27 mouse cellular contexts compared by ENCODE assay signal in the genomic region with DNA sequence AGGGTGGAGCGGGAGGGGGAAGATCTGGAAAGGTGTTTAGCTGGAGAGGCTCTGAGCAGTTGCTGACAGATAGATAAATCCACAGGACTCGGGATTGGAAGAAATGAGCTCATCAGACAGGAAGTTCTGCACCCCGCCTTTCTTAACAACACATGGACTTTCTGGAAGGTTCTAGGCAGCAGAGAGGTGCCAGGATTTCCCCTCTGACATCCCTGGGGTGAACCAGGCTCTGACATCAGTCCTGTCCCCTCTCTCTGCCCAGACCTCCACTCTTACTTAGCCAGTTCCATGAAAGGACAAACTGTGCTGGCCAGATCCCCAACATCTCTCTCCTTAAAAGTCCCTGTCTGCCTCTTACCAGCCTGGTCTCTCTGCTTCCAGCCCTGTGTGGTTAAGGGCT. TPM values are rescaled to one million over a fixed set of nuclear protein-coding genes. Genes with fewer than 3 reads are reported as not detected.
DNase-seq lines count a peak whose midpoint lies in the region; ATAC-seq lines count a peak whose summit lies in the region.
"Had no signal": no experiment of that assay in that cellular context is flagged by ENCODE, and none has a peak within 500 bp of the region (broad histone marks: within the 10 kb centered on the region; RNA-seq: fewer than 3 reads in every experiment).

No protein-coding gene starts in this region.

- no peak overlapping the region for H3K4me3 ChIP-seq in stomach, embryonic 15.5 days (replicated peaks)
- H3K4me3 ChIP-seq: heart, adult 2 months; hindbrain, embryonic 15.5 days; left cerebral cortex, adult 2 months; midbrain, embryonic 12.5 days had no signal

- H3K36me3 ChIP-seq in stomach, embryonic 15.5 days: no peaks in the 10 kb centered on the region
- H3K36me3 ChIP-seq: G1E; hindbrain, embryonic 15.5 days; midbrain, embryonic 12.5 days had no signal

- no peaks in the 10 kb centered on the region for H3K27me3 ChIP-seq in stomach, embryonic 15.5 days (replicated peaks)
- H3K27me3 ChIP-seq: hindbrain, embryonic 15.5 days had no signal

- 60% methylated on average over 3 of the region's 3 CpGs for WGBS in stomach, embryonic 15.5 days

- ATAC-seq in stomach, embryonic 15.5 days (ENCODE audit: insufficient read depth, low FRiP score, low read depth): no peak
- ATAC-seq: forebrain, postnatal 0 days; Patski had no signal

- no peak overlapping the region for H3K9ac ChIP-seq in stomach, embryonic 15.5 days
- H3K9ac ChIP-seq: forebrain, postnatal 0 days; hindbrain, embryonic 15.5 days; midbrain, embryonic 12.5 days had no signal

- H3K27ac ChIP-seq in stomach, embryonic 15.5 days: peak overlapping the region; percentile 64
- H3K27ac ChIP-seq: heart, adult 2 months; hindbrain, embryonic 15.5 days; left cerebral cortex, adult 2 months; midbrain, embryonic 12.5 days had no signal

- no peaks in the 10 kb centered on the region; the same call in 1 of the 2 replicates for H3K4me1 ChIP-seq in stomach, embryonic 15.5 days
- H3K4me1 ChIP-seq: hindbrain, embryonic 15.5 days had no signal

- DNase-seq in gastrocnemius, postnatal 25 days: peak; percentile 58
- DNase-seq in gastrocnemius, postnatal 36 days: no peak
- DNase-seq in 3T3-L1 (ENCODE audit: low read depth, low spot score): peak; percentile 24
- peak; percentile 32 to 33 for DNase-seq in heart, postnatal 10 days
- DNase-seq in right cerebral cortex, adult 18-20 months: no peak
- DNase-seq in spleen, postnatal 4 days (ENCODE audit: low spot score in 2 of 2): no peak
- DNase-seq: B cell, adult 2 months; cerebellum, adult 11 months; cerebellum, postnatal 10 days; forebrain, postnatal 0 days; kidney, adult 8-10 months; kidney, postnatal 10 days; left cerebral cortex, postnatal 4 days; lung, adult 18-20 months; right cerebral cortex, postnatal 14 days; thymus, adult 2 months had no signal

- H3K9me3 ChIP-seq in stomach, embryonic 15.5 days: no peaks in the 10 kb centered on the region
- H3K9me3 ChIP-seq: hindbrain, embryonic 15.5 days; midbrain, embryonic 12.5 days had no signal

- intact Hi-C loops in gastrocnemius, postnatal 36 days (cut with DNase I): no loop called here
- intact Hi-C loops in heart, postnatal 10 days (cut with DNase I): no loop called here

- no peak overlapping the region for H3K4me2 ChIP-seq in stomach, embryonic 15.5 days
- H3K4me2 ChIP-seq: hindbrain, embryonic 15.5 days; liver, embryonic 11.5 days; midbrain, embryonic 12.5 days had no signal

RNA-seq across cellular contexts. Expression of gene Trim29, which starts 14.8 kb away (rescaled TPM):
- not detected for total RNA-seq in gastrocnemius, postnatal 25 days (2021)
- under 1 TPM; 0.10 TPM for total RNA-seq in gastrocnemius, postnatal 36 days (2021)
- total RNA-seq in heart, postnatal 10 days (2021): under 1 TPM; 0.12 to 0.17 TPM
- 22.3 and 37.0 TPM in 2 replicates for polyA plus RNA-seq in stomach, embryonic 15.5 days (2015; fragmentation: Nextera tagmentation; extraction: Ambion mirVana)
- total RNA-seq: forebrain, postnatal 0 days; G1E; hematopoietic stem cell, adult 5-6 weeks; left cerebral cortex, adult 2 months; left cerebral cortex, postnatal 4 days; megakaryocyte, adult 5-6 weeks; monocyte, adult 5-6 weeks had no signal
- polyA plus RNA-seq: G1E; hindbrain, embryonic 15.5 days; liver, embryonic 11.5 days; Patski had no signal

Comparison
In these comparisons a context has a peak if more than half of its experiments do, and no peak if none do; other contexts are left out.
1. DNase-seq: peak in gastrocnemius, postnatal 25 days (single experiment), 3T3-L1 (single experiment) and heart, postnatal 10 days (2 of 2); none in gastrocnemius, postnatal 36 days (0 of 2), right cerebral cortex, adult 18-20 months (single experiment) and spleen, postnatal 4 days (0 of 2).